Mouse (Mus musculus): ENCODE measurements around the gene Gm21822. TPM values are rescaled to one million over a fixed set of nuclear protein-coding genes. Genes with fewer than 3 reads are reported as not detected.
"Not testable (repeated sequence)": the region's sequence is repeated elsewhere in the genome, so short reads cannot be mapped to it uniquely, and the experiment has no call there.

The Gm21822 gene
- polyA plus RNA-seq (2014; fragmentation: Nextera tagmentation; extraction: Ambion mirVana) = not detected in 2 replicates

DNA sequence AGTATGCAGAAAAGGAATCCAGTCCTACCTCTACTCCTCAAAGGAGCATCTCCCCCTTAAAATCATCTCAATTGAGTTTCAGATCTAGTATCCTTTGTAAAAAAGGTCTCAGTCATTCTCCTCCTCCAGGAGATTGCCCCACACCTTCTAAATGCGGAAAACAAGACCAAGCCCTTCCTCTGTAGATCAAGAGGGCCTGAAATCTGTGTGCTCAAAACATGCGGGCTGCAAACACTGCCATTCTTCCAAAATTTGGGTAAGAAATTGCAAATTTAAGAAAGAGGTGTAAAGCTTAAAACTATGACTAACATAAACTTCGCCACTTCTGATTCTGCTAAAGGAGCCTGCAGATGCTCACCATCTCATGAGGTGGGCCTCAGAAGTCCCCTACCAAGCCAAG, at the start of gene Gm21822:
Gene Gm21822, plus strand, starts transcription at position 301 of the 400 bp plus-strand sequence.
- WGBS (ENCODE audit: insufficient replicate concordance) = no CpG with 5 or more reads among the region's 3 CpGs
- H3K4me1 ChIP-seq (ENCODE audit: control insufficient read depth, insufficient read depth, low read length); H3K9me3 ChIP-seq (replicated peaks; ENCODE audit: control insufficient read depth, low read length); H3K27me3 ChIP-seq (ENCODE audit: control insufficient read depth, insufficient read depth, low read length); H3K36me3 ChIP-seq (ENCODE audit: control insufficient read depth, insufficient read depth, low read length); ATAC-seq (replicated peaks; ENCODE audit: insufficient number of reproducible peaks, low FRiP score, low TSS enrichment); H3K9ac ChIP-seq (ENCODE audit: low read depth, low read length); H3K27ac ChIP-seq (ENCODE audit: low read depth, low read length); H3K4me2 ChIP-seq; H3K4me3 ChIP-seq (ENCODE audit: low read depth, low read length): not testable (repeated sequence)

Data from heart, embryonic 11.5 days (tissue).